Mouse (Mus musculus) urinary bladder, postnatal 14 days (tissue): ENCODE data around the gene Ubxn4.
A peak's percentile ranks its signal among the peaks of the same experiment; 100 is the strongest.
"Not testable (repeated sequence)": the region's sequence is repeated elsewhere in the genome, so short reads cannot be mapped to it uniquely, and the experiment has no call there.

Source experiments
- DNase-seq: peaks from one replicate; pipeline ENCODE4 v3.0.0; 2021; ENCODE audit warnings: low spot score

Gene Ubxn4

DNA sequence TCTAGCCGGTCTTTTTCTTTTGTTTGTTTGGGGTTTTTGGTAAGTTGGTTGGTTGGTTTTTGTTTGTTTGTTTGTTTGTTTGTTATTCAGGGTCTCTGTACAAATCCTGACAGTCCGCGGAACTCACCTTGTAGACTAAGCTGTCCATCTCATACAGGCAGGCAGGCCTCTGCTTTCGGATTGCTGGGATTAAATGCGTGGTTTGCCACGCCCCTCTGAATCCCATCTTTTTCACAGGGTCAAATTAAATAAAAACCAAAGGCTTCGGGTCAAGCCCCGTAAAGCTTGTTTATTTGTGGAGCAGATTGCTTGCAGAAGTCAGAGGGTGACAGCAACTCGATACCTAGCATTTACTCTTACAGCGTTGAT, at the start of gene Ubxn4:
Ubxn4 (plus strand) TSS at position 338 of the 369 bp plus-strand sequence.
- DNase-seq: no peak

DNA sequence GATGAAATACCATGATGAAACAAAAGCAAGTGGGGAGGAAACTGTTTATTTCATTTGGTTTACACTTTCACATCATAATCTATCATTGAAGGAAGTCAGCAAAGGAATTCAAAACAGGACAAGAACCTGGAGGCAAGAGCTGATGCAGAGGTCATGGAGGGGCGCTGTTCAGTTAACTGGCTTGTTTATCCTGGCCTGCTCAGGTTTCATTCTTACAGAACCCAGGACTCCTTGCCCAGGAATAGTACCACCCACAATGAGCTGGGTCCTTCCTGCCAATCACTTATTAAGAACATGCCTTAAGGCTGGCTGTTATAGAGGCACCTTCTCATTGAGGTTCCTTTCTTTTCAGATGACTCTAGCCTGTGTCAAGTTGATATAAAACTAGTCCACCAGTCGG, 49.8 kb upstream of the Ubxn4 start:
- no peak for DNase-seq

DNA sequence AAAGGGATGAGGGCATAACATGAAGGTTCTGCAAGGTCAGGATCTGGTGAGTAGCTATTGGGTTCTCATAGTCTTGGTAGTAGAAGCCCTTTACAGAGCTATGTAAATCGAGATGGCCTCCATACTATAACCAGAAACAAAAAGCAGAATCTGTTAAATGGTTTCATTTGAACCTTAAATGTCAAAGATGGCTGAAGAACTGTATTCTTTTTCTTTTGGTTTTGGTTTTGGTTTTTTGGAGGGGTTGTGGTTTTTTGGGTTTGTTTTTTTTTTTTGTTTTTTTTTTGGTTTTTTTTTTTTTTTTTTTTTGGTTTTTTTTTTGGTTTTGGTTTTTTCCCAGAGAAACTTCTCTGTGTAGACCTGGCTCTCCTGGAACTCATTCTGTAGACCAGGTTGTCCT, 46.4 kb upstream of the Ubxn4 start:
- no peak for DNase-seq

DNA sequence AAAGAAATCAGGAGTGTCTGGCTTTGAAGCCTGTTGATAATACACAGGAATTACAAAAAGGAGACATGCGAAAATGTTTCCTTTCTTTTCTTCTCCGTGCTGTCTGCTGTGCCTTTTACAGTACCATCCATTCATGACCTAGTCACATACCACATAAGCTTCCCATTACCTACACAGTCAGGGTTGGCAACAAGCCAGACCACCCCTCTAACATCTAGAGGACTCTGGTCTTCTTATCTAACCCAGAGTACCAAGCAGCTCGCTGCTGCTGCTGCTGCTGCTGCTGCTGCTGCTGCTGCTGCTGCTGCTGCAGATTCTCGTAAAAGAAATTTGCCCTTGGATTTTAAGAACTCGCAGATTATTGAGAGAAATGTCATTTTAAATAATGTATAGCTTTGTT, 30.5 kb upstream of the Ubxn4 start:
- no peak for DNase-seq

DNA sequence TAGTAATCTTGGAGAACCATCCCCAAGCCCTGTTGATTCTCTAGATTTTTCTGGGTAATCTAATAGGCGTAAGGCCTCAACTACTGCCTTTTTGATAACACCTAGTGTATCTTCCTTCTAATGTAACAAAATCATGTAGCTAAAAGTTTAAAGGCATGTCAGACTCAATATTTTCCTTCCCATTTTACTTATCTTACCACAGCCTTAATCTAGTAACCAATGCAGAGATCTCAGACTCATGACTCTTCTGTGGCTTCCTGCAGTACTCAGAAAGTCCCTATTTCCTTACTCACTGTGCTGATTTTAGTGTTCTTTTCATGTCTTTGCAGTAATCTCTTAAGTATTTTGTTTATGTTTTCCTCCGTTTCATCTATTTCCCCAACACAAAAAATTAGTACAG, 21.9 kb upstream of the Ubxn4 start:
- no peak for DNase-seq

DNA sequence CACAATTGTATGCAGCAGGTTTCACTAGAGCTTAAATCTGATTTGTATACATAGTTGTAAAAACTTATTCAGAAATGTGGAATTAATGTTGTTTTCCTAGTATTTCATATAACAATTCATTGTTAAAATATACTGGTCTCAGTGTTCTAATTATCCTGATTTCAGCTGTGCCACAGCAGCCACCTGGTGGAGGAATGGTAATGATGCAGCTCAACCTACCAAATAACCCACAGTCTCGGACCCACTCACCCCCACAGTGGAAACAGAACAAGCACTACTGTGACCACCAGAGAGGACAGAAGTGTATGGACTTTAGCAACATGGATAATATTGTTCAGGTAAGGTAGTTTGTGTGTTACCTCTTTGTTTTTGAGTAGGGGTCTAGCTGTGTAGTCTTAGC, 20.5 kb upstream of the Ubxn4 start:
- DNase-seq: no peak

DNA sequence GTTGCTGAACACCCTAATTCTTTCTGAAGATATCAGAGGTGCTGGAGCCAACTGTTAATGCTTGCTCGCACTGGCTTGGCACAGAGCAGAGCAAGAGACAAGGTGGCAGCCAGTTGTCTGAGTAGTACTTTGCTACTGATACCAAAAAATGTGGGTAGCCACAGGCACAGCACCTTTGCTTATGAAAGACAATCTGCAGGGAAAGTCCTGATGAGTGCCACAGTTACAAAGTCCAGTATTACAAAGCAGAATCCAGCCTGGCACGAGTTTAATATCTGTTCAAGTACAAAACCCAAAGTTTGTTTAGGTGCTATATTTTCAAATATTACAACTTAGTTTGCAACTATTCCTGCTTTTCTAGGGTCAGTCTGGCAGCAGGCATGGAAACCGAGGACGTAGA, 8.6 kb upstream of the Ubxn4 start:
- DNase-seq: no peak

DNA sequence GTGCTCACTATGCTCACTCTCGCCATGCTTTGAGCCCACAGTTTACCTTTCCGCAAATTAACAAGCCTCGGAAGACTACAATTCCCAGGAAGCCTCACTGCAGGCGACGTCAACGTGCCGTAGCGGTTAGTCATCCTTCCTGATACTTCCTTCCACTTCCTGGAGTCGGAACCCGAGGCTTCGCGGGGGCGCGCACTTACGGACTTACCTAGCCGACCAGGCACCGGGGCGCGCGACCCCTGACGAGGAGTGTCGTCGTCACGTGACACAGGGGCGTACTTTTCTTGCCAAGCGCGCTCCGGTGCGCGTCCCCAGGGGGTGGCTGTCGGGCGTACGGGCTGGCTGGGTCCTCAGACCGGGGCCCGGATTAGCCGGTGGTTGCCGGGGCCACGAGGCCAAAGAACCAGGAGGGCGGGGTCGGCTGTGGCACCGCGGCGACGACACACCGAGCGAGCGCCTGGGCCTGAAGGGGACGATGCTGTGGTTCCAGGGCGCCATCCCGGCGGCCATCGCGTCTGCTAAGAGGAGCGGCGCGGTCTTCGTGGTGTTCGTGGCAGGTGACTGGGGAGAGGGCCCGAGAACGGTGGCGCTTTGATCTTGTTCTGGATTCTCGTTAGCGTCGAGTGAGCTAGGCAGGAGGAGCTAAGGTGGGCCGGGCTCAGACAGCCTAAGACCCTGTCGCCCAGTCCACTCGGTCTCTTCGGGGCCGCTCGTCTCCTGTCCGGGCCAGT, 397 bp downstream of the Ubxn4 start:
- peak; percentile 96 for DNase-seq

DNA sequence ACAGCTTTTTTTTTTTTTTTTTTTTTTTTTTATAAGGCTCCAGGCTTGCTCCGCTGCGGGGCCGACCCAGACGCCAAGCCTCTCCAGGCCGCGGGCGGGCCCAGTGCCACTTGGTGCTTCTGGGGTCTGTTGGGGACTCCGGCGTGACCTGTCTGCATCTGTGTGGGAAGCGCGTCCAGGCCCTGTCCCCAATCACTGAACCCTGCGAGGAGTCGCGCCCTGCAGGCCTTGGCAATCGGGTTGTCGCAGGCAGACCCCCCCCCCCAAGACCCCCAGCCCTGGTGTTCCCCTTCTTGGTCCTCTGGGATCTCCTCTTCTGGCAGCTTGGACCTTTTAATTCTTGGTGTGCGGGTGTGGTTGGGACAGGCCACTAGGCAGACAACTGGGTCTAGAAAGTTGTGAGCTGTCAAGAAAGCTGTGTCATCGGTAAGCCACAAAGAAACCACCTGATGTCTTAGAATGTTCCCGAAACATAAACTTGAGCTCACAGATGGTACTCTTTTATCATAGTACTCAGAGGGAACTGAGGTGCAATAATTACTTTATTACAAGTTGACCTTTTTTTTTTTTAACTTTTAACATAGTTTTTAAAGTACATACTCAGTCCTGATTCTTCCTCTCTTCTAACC, 1.1 kb downstream of the Ubxn4 start:
- no peak for DNase-seq

DNA sequence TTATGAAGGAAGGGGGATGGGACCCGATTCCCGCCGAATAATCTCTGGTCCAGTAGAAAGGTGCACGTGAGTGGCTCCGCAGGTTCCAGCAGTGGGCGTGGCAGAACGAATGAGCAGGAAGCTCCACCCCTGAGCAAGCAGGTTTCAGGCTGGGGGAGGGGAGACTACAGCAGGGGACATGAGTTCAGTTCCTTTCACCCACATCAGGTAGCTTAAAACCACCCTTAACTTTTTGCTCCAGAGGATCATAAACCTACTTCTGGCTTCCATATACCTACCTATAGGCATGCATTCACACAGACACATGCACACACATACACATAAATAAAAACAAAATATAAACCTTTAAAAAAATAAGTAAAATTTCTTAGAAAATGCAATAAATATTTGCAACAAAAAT, 23.3 kb downstream of the Ubxn4 start:
- DNase-seq: not testable (repeated sequence)

DNA sequence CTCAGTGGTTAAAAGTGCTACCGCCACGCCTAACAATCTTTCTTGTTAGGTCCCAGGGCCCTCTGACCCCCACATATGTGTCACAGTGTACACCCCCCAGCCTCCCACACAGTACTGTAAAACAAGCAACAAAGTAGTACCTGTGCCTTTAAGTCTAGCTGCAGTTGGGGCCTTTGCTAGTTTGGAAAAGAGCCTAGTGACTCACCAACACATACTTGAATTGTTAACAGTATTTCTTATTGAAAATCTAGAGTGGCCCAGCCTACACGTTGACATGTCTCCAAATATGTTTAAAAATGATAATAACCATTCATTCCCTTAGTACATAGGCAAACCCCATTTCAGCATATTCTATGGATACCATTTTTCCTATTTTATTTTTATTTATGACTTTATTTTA, 27.0 kb downstream of the Ubxn4 start:
- DNase-seq: no peak

DNA sequence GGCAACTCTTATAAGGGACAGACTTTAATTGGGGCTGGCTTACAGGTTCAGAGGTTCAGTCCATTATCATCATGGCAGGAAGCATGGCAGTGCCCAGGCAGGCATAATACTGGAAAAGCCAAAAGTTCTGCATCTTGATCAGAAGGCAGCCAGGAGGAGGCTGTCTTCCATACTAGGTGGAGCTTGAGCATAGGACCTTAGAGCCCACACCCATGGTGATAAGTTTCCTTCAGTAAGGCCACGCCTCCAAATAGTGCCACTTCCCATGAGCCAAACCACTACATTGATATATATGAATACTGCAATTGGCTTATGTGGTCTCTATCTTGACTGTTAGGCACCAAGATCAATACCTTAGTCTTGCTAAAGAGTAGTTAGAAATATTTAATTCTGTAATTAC, 32.1 kb downstream of the Ubxn4 start:
- DNase-seq: no peak

DNA sequence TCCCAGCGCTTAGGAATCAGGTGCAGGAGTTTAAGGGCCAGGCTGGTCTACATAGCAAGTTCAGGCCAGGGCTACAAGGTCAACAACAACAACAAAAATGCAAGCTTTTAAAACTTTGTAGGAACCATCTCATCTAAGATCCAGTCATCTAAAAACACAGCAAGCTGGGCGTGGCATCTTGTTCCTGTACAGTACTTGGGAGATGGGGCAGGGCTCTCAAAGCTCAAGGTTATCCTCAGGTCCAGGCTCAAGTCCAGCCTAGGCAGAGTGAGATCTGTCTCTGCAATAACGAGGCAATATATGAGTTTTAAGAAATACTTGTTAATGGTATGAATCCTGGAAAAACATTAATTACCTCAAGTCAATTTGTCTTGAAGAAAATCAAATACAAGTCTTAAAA, 34.8 kb downstream of the Ubxn4 start:
- DNase-seq: no peak

DNA sequence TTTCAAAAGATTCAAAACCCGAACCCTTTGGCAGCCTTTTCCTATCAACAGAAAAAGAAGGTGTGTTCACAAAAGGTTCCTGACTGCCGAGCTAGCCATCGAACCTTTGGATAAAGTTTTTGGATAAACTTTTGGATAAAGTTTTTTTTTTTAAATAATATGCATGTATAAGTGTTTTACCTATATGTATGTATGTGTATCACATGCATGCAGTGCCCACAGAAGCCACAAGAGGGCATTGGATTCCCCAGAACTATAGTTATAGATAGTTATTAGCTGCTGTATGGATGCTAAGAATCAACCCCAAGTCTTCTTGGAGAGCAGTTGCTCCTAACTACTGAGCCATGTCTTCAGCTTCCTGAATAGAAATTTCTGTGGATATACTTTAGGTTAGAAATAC, 38.0 kb downstream of the Ubxn4 start:
- no peak for DNase-seq

DNA sequence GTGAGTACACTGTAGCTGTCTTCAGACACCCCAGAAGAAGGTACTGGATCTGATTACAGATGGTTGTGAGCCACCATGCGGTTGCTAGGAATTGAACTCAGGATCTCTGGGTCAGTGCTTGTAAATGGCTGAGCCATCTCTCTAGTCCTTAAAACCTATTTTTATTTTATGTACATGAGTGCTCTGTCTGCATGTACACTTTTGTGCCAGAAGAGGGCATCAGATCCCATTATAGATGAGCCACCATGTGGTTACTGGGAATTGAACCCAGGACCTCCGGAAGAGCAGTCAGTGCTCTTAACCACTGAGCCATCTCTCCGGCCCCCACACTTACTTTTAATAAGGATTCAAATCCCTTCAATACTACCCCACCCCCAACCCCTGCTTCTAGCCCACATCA, 39.2 kb downstream of the Ubxn4 start:
- no peak for DNase-seq

DNA sequence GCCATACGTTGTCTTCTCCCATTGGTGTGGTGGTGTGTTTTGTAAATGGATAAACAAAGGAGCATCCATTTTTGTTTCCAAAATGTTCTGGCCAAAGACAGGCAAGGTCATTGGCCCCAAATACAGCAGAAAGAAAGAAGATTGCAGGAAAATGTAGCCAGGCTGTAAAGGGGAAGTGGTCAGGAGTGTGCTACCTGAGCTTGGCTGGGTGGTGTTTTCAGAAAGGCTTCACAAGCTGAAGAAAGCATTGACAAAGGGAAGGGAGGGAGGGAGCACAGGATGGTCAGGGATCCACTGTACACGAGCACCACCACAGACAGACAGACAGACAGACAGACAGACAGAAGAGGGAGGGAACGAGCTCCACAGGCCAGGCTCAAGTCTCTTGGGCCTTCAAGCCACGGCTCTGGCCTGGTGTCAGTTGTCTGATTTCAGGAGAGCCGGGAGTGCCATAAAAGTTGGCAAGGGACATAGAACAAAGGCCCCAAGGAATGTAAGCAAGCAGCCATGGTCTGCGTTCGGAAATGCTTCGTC, 40.5 kb downstream of the Ubxn4 start:
- DNase-seq: no peak

DNA sequence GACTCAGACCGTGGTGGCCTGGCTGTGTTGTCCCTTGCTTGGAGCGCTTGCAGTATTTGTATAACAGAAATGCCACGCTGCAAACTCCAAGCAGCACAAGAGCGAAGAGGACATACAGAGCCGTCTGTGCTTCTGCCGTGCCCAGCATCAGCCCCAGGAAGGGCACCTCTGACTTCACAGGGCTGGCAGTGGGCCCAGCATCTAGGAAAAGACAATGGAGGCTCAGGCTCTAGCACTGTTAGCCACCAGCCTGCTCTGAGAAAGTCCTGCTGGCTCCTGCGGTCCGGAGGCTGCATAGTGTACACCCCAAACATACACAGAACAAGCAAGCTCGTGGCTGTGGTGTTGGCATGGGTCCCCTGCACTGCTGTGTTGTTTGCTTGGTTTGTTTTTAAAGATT, 41.4 kb downstream of the Ubxn4 start:
- no peak for DNase-seq

DNA sequence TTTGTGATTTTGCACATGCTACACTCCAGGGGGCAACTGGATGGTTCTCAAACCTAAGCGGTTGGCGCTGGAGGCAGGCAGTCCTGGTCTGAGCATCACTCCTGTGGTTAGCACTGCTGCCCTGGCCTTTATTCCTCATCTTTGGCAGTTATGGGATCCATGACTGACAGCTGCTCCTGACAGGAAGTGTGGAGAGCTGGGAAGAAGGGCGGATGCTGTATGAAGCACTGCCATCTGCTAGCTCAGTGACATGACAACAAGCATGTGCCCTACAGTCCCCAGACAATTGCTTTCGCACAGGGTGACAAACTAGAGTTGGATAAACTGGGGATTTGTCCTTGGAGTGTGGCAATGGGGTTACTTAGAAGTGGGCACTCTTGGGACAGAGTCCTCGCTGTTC, 46.5 kb downstream of the Ubxn4 start:
- no peak for DNase-seq

DNA sequence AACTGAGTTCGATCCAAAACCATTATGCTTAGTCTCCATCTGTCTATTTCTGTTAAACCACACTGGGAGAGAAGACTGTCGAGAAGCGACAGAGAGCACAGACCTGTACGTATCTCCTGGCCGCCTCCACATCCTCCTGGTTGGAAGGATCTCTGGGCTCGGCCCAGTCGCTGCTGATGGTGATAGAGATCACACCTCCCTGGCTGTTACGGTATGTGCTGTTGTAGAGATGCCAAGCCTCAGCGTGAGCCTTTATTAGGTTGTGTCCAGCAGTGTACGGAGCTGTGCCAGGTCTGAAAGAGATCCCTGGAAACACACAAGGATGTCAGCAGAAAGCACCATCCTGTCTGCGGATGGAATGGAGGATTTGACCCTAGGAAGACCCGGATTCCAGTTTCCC, 49.8 kb downstream of the Ubxn4 start:
- no peak for DNase-seq

DNA sequence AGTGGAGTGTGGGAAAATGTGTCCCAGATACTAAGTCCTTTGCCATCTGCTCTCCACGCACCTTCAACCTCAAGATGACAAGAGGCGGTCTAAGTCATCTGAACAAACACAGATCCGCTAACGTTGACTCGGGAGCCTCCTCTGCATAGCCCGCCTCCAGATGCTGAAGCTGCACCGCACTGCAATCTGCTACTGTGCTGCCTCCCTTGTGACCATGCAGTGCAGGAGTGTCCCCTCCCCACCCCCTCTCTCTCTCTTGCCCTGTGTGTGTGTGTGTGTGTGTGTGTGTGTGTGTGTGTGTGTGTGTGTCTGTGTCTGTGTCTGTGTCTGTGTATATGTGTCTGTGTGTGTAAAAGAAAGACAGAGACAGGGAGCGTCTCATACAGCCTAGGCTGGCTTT, 51.5 kb downstream of the Ubxn4 start:
- DNase-seq: no peak

DNA sequence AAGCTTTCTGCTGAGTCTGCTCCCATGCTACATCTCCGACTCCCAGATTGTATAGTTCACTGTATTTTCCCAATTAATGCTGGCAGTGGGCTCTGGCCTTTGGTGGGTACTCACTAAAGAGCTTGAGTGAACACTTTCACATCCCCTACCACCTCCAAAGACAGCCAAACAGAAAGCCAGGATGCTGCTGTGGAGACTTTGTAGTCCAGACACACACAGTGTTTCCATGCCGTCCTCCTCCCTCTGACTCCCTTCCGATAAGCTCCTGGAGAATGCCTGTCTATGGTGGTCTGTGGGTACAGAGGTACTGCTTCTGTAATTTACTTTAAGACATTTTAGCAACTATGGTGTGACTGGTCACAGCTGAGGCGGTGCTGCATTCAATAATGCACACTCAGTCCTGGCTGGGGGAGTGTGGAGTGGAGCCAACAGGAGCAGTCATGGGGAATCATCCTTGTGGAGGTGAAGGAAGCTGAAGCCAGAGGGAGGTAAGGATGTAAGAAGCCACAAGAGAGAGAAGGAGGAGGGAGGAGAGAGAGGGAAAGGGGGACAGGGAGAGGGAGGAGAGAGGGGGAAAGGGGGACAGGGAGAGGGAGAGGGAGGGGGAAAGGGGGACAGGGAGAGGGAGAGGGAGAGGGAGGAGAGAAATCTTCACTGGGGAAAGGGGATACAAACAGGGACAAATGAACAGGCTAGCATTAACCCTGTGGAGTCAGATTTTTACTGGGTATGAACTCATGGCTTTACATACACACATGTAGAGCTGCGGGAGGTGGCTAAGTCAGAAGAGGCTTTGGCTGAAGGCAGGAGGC, 52.2 kb downstream of the Ubxn4 start:
- DNase-seq: no peak

DNA sequence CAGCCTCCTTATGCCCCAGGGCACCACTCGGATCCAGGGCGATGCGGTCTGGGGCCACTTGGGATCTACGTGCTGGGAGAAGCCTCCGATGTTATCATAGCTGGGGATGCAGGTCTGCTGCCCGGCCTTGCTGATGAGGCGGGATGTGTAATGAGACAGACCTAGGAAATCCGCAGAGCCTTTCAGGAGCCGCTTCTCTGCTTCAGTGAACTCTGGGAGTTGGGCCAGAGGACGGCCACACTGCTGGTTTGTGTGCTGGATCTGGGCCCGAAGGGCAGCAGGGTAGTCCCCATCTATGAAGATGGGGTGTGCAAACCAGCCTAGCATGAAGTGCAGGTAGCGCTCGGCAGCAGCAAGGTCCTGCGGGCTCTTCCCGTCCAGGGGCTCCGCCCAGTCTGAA, 60.1 kb downstream of the Ubxn4 start:
- DNase-seq: peak; percentile 35

DNA sequence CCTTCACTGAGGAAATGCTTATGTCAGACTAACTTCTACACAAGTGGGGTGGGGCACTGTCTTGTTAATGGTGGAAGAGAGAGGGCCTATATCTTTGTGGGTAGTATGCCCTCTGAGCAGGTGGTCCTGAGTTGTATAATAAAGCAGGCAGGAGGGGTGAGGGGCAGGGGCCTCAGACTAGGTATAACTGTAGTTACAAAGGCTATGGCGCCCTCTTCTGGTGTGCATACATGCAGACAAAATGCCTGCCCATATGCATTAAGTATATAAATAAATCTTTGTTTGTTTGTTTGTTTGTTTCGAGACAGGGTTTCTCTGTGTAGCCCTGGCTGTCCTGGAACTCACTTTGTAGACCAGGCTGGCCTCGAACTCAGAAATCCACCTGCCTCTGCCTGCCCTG, 65.3 kb downstream of the Ubxn4 start:
- no peak for DNase-seq
